Mouse (Mus musculus) lung, embryonic 16.5 days (tissue): ENCODE results near the gene Erh. TPM values are rescaled to one million over a fixed set of nuclear protein-coding genes. Genes with fewer than 3 reads are reported as not detected.
A peak's percentile ranks its signal among the peaks of the same experiment; 100 is the strongest.

ENCODE experiments used
- ATAC-seq: fragments of 200-750 bp; cut with Nextera tagmentation; 2 replicates; pipeline ENCODE4 v1.8.0; 2017; ENCODE audit warnings: low read depth, mild to moderate bottlenecking, moderate library complexity
- H3K27ac ChIP-seq: fragments of 300-500 bp; sonication (generic); 2 replicates; pipeline ENCODE4 v1.5.1; 2014; ENCODE audit warnings: mild to moderate bottlenecking, control low read depth, low read length
- H3K27me3 ChIP-seq: fragments of 300-500 bp; sonication (generic); 2 replicates; pipeline ENCODE4 v1.6.1; 2014; ENCODE audit warnings: low read depth, low read length, mixed read lengths; ENCODE audit not compliant: control insufficient read depth, insufficient read depth
- H3K36me3 ChIP-seq: fragments of 300-500 bp; sonication (generic); 2 replicates; pipeline ENCODE4 v1.6.1; 2014; ENCODE audit warnings: low read length; ENCODE audit not compliant: control insufficient read depth, insufficient read depth
- H3K4me1 ChIP-seq: fragments of 300-500 bp; sonication (generic); replicated peaks from 2 replicates; pipeline ENCODE4 v1.6.1; 2014; ENCODE audit warnings: low read length, mixed read lengths; ENCODE audit not compliant: control insufficient read depth, insufficient read depth
- H3K4me2 ChIP-seq: fragments of 300-500 bp; sonication (generic); 2 replicates; pipeline ENCODE4 v1.6.1; 2014; ENCODE audit warnings: low read depth, low read length, control low read depth
- H3K4me3 ChIP-seq: fragments of 300-500 bp; sonication (generic); 2 replicates; pipeline ENCODE4 v1.5.1; 2014; ENCODE audit warnings: mild to moderate bottlenecking, low read length, control low read depth
- H3K9ac ChIP-seq: fragments of 300-500 bp; sonication (generic); 2 replicates; pipeline ENCODE4 v1.6.1; 2014; ENCODE audit warnings: low read length, control low read depth
- H3K9me3 ChIP-seq: fragments of 300-500 bp; sonication (generic); 2 replicates; pipeline ENCODE4 v1.6.1; 2016; ENCODE audit warnings: low read length; ENCODE audit not compliant: control insufficient read depth
- WGBS: fragments of 180-500 bp; shearing (Covaris S2); extraction: QIAGEN DNeasy Blood & Tissue Kit; methylation state at CpG from one replicate; pipeline ENCODE4 v1.1.7; 2014; 5-methylcytosine and 5-hydroxymethylcytosine counted together
- polyA plus RNA-seq: library from polyadenylated mRNA; unstranded; fragments of >200 nt; fragmentation: Nextera tagmentation; extraction: Ambion mirVana; gene quantifications from 2 replicates; pipeline ENCODE4 v1.2.1, GENCODE M21; 2015

Erh gene
- polyA plus RNA-seq, 1 experiment from 2014 or later: 272 TPM

DNA sequence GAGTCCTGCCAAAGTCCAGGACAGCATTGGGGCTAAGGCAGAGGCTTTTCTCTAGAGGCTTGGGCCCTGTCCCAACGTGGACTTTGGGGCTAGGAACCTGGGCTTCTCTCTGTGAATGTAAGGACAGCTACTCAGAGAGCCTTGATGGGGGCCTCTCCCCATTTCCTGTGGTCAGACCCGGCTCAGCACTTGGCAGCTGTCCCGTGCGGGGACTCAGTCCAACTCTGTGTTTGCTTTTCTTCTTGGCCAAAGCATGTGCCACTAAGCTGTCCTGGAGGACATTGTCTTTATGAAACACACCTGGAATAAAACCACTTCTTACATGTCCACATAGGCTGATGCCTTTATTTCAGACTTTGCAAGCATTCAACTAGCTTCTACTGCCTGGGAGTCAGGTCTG lies 40.6 kb downstream of the Erh start:
- no peak overlapping the region for H3K4me2 ChIP-seq
- 0 out of 2 replicates have a peak overlapping the region, but pooled peaks have one; percentile 5 for H3K9ac ChIP-seq
- 2% methylated on average over 4 of the region's 4 CpGs for WGBS
- no peak overlapping the region for H3K4me3 ChIP-seq
- H3K4me1 ChIP-seq: peaks cover 36% of the 10 kb centered on the region
- H3K27ac ChIP-seq: peak overlapping the region; percentile 83
- no peaks in the 10 kb centered on the region for H3K36me3 ChIP-seq
- H3K27me3 ChIP-seq: no peaks in the 10 kb centered on the region
- no peaks in the 10 kb centered on the region for H3K9me3 ChIP-seq
- peak; percentile 78 for ATAC-seq

DNA sequence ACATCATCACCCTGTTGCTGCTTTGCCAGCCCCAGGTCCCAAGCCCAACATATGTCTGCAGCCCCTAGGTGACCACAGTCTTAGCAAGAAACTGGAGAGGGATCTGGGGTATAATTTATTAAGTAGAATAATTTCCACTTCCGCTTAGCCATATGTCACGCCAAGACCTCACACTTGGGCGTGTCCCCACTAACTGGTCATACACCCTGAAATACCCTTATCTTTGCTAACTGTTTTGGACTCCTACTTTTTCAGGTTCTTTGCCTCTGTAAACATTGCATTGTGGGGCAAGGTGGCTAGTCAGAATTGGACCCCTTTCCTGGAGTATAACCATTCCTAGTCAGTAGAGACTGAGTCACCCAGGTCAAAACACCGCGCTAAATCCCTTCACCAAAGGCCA lies 41.7 kb downstream of the Erh start:
- 92% methylated on average over 5 of the region's 5 CpGs for WGBS
- H3K4me2 ChIP-seq: no peak overlapping the region
- H3K9me3 ChIP-seq: no peaks in the 10 kb centered on the region
- H3K4me1 ChIP-seq: peaks cover 42% of the 10 kb centered on the region
- no peaks in the 10 kb centered on the region for H3K36me3 ChIP-seq
- H3K27ac ChIP-seq: no peak overlapping the region
- ATAC-seq: no peak
- no peak overlapping the region for H3K9ac ChIP-seq
- no peak overlapping the region for H3K4me3 ChIP-seq
- no peaks in the 10 kb centered on the region for H3K27me3 ChIP-seq

DNA sequence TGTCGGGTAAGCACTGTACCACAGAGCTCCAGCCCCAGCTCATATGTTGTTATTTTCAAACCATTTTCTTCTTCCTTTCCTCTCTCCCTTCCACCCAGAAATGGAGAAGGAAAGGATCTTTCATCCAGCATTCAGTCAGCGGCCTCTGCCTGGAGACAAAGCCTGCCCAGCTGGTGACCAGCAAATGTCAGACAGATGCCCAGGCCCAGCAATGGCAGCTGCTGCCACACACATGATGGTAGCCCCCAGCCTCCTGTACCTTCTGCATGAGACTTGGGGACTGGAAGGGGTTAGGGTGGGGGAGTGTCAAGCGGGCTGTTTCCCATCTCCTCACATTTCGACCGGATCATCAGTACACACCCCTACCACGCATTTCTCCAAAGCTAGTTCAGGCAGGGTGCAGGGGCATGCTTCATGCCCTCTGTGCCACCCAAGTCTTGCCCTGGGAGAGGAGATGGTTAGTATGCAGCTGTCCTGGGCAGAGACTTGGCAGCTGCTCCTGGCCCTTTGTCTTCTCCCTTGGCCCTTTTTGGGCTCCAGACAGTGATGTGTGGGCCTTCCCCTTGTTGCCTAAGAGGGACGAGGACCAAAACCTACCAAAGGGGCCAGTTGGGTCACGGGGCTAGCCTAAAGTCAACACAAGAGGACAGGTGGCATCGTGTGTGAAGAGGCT lies 42.4 kb downstream of the Erh start:
- no peak overlapping the region for H3K4me3 ChIP-seq
- no peaks in the 10 kb centered on the region for H3K9me3 ChIP-seq
- H3K9ac ChIP-seq: no peak overlapping the region
- peaks cover 42% of the 10 kb centered on the region for H3K4me1 ChIP-seq
- no peaks in the 10 kb centered on the region for H3K36me3 ChIP-seq
- H3K4me2 ChIP-seq: no peak overlapping the region
- no peaks in the 10 kb centered on the region for H3K27me3 ChIP-seq
- ATAC-seq: no peak
- H3K27ac ChIP-seq: no peak overlapping the region
- WGBS: 77% methylated on average over 9 of the region's 9 CpGs

DNA sequence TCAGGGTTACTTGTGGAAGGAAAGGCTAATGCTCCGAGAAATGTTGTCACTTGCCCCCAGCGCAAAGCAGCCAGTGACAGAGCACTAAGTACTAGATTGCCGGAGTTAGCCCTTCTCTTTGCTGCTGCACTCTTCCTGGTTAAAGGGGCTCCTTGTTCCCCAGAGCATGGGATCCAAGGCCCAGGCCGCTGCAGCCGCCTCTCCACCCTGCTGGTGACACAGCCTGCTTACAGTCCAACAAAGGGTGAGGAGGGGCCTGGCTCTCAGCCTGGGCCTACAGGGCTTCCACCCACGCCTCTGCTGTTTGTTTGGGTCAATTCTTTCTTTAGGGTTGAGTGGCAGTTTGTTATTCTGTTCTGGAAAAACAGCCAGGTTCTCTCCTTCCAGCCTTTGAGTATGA lies 45.4 kb downstream of the Erh start:
- Histone ChIP-seq H3K27me3 (no peaks in the 10 kb centered on the region), H3K4me1 (peaks cover 31% of the 10 kb centered on the region), H3K27ac (peak overlapping the region; percentile 31), H3K4me3 (no peak overlapping the region), H3K4me2 (no peak overlapping the region), H3K9me3 (no peaks in the 10 kb centered on the region), H3K9ac (peak overlapping the region; percentile 25), H3K36me3 (no peaks in the 10 kb centered on the region)
- 34% methylated on average over 6 of the region's 6 CpGs for WGBS
- peak; percentile 78 for ATAC-seq

DNA sequence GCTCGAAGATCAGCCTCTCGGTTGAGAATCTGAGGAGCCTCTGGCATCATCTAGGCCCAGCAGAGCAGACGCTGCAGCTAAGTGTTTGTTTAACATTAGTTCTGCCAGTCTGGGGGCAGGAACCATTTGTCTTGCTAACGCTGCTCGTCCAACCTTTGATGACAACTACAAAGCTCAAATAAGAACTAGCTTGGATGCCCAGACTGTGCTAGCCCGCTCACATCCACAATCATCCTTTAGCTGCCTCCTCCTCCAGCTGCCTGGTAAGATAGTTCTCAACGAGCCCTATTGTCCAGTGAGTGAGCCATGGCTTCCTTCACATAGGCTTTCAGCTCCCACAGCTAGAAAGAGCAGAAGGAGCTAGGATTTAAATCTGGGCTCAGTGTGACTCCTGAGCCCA lies 45.9 kb downstream of the Erh start:
- Histone ChIP-seq H3K9ac (peak overlapping the region; percentile 25; the same call in 1 of the 2 replicates), H3K27ac (peak overlapping the region; percentile 31), H3K9me3 (no peaks in the 10 kb centered on the region), H3K27me3 (no peaks in the 10 kb centered on the region), H3K4me1 (peaks cover 25% of the 10 kb centered on the region), H3K36me3 (no peaks in the 10 kb centered on the region), H3K4me2 (no peak overlapping the region), H3K4me3 (no peak overlapping the region)
- ATAC-seq: no peak
- WGBS: 26% methylated on average over 7 of the region's 7 CpGs

DNA sequence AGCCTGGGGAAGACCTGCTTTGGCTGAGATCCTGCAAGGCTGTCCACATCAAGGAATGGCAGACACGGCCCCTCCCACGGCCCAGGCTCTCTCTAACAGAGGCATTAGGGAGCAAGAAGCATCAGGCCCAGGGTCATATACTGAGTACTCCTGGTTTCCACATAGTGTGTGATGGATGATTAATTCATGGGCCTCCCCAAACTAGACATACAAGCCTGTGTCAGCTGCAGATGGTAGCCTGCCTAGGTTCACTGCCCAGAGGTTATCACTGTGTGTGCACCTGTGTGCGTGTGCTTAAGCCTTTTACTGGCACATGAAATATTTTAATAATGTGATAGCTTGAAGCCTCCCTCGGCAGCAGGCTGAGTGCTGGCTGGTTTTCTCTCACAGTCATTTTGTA lies 48.2 kb downstream of the Erh start:
- Histone ChIP-seq H3K9me3 (no peaks in the 10 kb centered on the region), H3K4me1 (peaks cover 22% of the 10 kb centered on the region), H3K36me3 (no peaks in the 10 kb centered on the region), H3K4me3 (no peak overlapping the region), H3K27ac (no peak overlapping the region), H3K4me2 (no peak overlapping the region), H3K27me3 (no peaks in the 10 kb centered on the region), H3K9ac (no peak overlapping the region)
- 53% methylated on average over 4 of the region's 4 CpGs for WGBS
- ATAC-seq: no peak

DNA sequence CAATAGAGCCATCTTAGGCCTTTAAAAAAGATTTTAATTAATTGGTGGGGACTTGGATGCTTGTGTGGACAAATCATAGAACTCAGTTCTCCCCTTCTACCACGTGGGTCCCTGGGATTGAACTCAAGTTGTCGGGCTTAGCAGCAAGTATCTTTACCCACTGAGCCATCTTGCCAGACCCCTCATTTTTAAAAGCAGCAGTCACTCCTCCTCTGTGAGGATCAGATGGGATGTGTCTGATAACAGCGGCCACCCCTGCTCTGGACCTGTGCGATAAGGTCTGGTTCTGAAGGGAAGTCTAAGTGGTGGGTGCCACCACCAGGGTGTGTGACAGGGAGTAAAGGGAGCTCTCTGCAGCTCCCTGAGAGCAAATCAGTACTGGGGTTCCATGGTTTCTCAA lies 48.6 kb downstream of the Erh start:
- Histone ChIP-seq H3K9me3 (no peaks in the 10 kb centered on the region), H3K4me2 (no peak overlapping the region), H3K27me3 (no peaks in the 10 kb centered on the region), H3K4me3 (no peak overlapping the region), H3K9ac (no peak overlapping the region), H3K4me1 (peaks cover 20% of the 10 kb centered on the region), H3K36me3 (no peaks in the 10 kb centered on the region), H3K27ac (no peak overlapping the region)
- ATAC-seq: no peak
- 95% methylated on average over 4 of the region's 4 CpGs for WGBS

DNA sequence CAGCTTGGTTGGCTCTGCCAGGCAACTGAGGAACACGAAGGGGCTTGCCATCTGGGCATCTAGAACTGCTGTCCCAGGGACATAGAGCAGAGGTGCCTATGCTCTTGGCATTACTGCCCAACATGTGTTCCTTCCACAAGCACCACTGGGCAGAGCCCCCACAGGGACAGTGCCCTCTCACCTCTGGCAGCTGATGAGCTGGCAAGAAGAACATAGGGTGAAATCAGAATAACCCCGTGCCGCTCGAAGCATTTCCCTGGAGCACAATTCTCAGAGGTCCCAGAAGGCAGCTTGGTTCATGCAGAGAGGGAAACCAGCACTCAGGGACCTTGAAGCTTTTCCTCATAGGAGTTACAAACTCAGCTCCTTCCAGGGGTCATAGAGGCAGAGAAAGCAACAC lies 49.4 kb downstream of the Erh start:
- WGBS: 80% methylated on average over 4 of the region's 4 CpGs
- no peak overlapping the region for H3K27ac ChIP-seq
- H3K27me3 ChIP-seq: no peaks in the 10 kb centered on the region
- H3K4me1 ChIP-seq: peaks cover 13% of the 10 kb centered on the region
- H3K4me2 ChIP-seq: no peak overlapping the region
- H3K9me3 ChIP-seq: no peaks in the 10 kb centered on the region
- H3K36me3 ChIP-seq: no peaks in the 10 kb centered on the region
- ATAC-seq: no peak
- H3K9ac ChIP-seq: no peak overlapping the region
- no peak overlapping the region for H3K4me3 ChIP-seq

DNA sequence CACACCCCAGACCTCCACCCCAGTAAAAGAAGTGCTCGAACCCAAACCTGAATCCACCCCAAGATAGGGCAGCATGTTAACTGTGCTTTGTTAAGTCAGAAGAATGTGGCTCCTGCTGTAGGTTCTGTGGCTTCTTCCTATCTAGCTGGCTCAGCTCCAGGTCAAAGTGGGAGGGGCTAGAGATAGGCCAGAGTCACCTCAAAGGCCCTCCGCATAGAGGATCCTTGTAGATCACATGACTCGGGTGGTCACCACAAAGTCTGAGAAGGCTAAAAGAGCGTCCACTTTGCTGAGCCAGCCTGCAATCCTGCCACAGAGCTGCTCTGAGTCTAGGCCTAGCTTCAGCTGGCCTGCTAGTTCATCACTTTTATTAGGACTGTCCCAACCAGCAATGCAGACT lies 50.0 kb downstream of the Erh start:
- ATAC-seq: no peak
- H3K4me2 ChIP-seq: no peak overlapping the region
- H3K27me3 ChIP-seq: no peaks in the 10 kb centered on the region
- no peak overlapping the region for H3K4me3 ChIP-seq
- H3K9me3 ChIP-seq: no peaks in the 10 kb centered on the region
- H3K27ac ChIP-seq: no peak overlapping the region
- H3K36me3 ChIP-seq: no peaks in the 10 kb centered on the region
- peaks cover 12% of the 10 kb centered on the region for H3K4me1 ChIP-seq
- no peak overlapping the region for H3K9ac ChIP-seq
- WGBS: 72% methylated on average over 4 of the region's 4 CpGs

DNA sequence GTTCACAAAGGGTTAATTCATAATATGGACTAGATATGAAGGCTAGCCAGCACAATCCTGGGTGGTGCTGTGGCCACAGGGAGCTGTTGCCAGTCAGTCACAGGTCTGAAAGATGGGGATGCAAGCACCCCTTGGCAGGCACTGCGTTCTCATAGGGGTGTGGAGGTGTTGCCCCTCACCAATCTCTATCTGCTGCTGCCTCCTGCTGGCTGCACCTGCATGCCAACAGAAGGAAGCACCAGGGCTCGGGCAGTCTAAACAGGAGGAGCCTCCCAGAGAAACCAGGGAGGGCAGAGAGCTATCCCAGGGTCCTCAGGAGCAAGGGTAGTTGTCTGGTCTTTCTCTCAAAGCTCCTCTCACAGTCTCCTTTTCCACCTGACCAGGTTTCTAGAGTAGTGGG lies 59.2 kb downstream of the Erh start:
- H3K9ac ChIP-seq: no peak overlapping the region
- H3K4me3 ChIP-seq: no peak overlapping the region
- WGBS: 27% methylated on average over 2 of the region's 2 CpGs
- H3K27ac ChIP-seq: no peak overlapping the region
- H3K9me3 ChIP-seq: no peaks in the 10 kb centered on the region
- no peaks in the 10 kb centered on the region for H3K4me1 ChIP-seq
- no peaks in the 10 kb centered on the region for H3K36me3 ChIP-seq
- peak; percentile 12; the same call in 1 of the 2 replicates for ATAC-seq
- H3K4me2 ChIP-seq: no peak overlapping the region
- H3K27me3 ChIP-seq: no peaks in the 10 kb centered on the region
